Comparison of ENCODE assay signal across 17 mouse cellular contexts in genomic region chr11:105921275-105921674, GRCm38 (mm10). TPM values are rescaled to one million over a fixed set of nuclear protein-coding genes. Genes with fewer than 3 reads are reported as not detected.
"Had no signal": no experiment of that assay in that cellular context is flagged by ENCODE, and none has a peak within 500 bp of the region (broad histone marks: within the 10 kb centered on the region; RNA-seq: fewer than 3 reads in every experiment).

No protein-coding gene starts in this region.

- H3K27me3 ChIP-seq: midbrain, embryonic 15.5 days; neural tube, embryonic 13.5 days had no signal

- H3K4me1 ChIP-seq: limb, embryonic 10.5 days; midbrain, embryonic 15.5 days; neural tube, embryonic 13.5 days had no signal

- H3K4me2 ChIP-seq: midbrain, embryonic 11.5 days; midbrain, embryonic 15.5 days; neural tube, embryonic 13.5 days had no signal

- ATAC-seq: hindbrain, postnatal 0 days; lung, postnatal 0 days; midbrain, embryonic 15.5 days had no signal

- DNase-seq: kidney, adult 11 months; kidney, adult 9 months; kidney, postnatal 4 days; lung, adult 2 months; lung, postnatal 36 days; right cerebral cortex, adult 18-20 months; right cerebral cortex, postnatal 25 days; thymus, postnatal 14 days had no signal

- H3K4me3 ChIP-seq: limb, embryonic 10.5 days; midbrain, embryonic 15.5 days; neural tube, embryonic 13.5 days had no signal

- H3K9ac ChIP-seq: midbrain, embryonic 15.5 days; neural tube, embryonic 13.5 days had no signal

- H3K9me3 ChIP-seq: limb, embryonic 10.5 days; midbrain, embryonic 15.5 days; neural tube, embryonic 13.5 days had no signal

- H3K27ac ChIP-seq: hindbrain, postnatal 0 days; kidney, postnatal 0 days; limb, embryonic 10.5 days; midbrain, embryonic 15.5 days; neural tube, embryonic 13.5 days; stomach, postnatal 0 days had no signal

RNA-seq across cellular contexts. Expression of gene Cyb561, which starts 31.9 kb away (rescaled TPM):
- total RNA-seq: megakaryocyte, adult 5-6 weeks had no signal
